Mouse (Mus musculus) hindbrain, embryonic 15.5 days (tissue): ENCODE results near the gene Nckipsd. TPM values are rescaled to one million over a fixed set of nuclear protein-coding genes. Genes with fewer than 3 reads are reported as not detected.

Source experiments
- ATAC-seq: fragments of 200-750 bp; cut with Nextera tagmentation; 2 replicates; pipeline ENCODE4 v1.8.0; 2017; ENCODE audit warnings: low read depth, moderate number of reproducible peaks, moderate TSS enrichment; ENCODE audit not compliant: low FRiP score
- H3K27ac ChIP-seq: fragments of 300-500 bp; sonication (generic); replicated peaks from 2 replicates; pipeline ENCODE4 v1.5.1; 2015; ENCODE audit warnings: mild to moderate bottlenecking, inconsistent platforms
- H3K27me3 ChIP-seq: fragments of 300-500 bp; sonication (generic); 2 replicates; pipeline ENCODE4 v1.6.1; 2015; ENCODE audit warnings: control low read depth, inconsistent platforms
- H3K36me3 ChIP-seq: fragments of 300-500 bp; sonication (generic); 2 replicates; pipeline ENCODE4 v1.6.1; 2015; ENCODE audit warnings: control low read depth, inconsistent platforms
- H3K4me1 ChIP-seq: fragments of 300-500 bp; sonication (generic); replicated peaks from 2 replicates; pipeline ENCODE4 v1.6.1; 2015; ENCODE audit warnings: control low read depth, inconsistent platforms
- H3K4me2 ChIP-seq: fragments of 300-500 bp; sonication (generic); 2 replicates; pipeline ENCODE4 v1.6.1; 2015; ENCODE audit warnings: moderate library complexity, mild to moderate bottlenecking, inconsistent platforms
- H3K4me3 ChIP-seq: fragments of 300-500 bp; sonication (generic); 2 replicates; pipeline ENCODE4 v1.5.1; 2015; ENCODE audit warnings: mild to moderate bottlenecking, inconsistent platforms
- H3K9ac ChIP-seq: fragments of 300-500 bp; sonication (generic); 2 replicates; pipeline ENCODE4 v1.6.1; 2015; ENCODE audit warnings: inconsistent platforms
- H3K9me3 ChIP-seq: fragments of 300-500 bp; sonication (generic); 2 replicates; pipeline ENCODE4 v1.6.1; 2016; ENCODE audit warnings: control low read depth, inconsistent platforms
- WGBS: fragments of 180-500 bp; shearing (Covaris S2); methylation state at CpG from one replicate; pipeline ENCODE4 v1.1.7; 2015; 5-methylcytosine and 5-hydroxymethylcytosine counted together
- polyA plus RNA-seq: library from polyadenylated mRNA; unstranded; fragments of >200 nt; fragmentation: Nextera tagmentation; extraction: Ambion mirVana; gene quantifications from 2 replicates; pipeline ENCODE4 v1.2.1, GENCODE M21; 2015

Nckipsd gene
- 30.3 and 30.7 TPM in 2 replicates for polyA plus RNA-seq

DNA sequence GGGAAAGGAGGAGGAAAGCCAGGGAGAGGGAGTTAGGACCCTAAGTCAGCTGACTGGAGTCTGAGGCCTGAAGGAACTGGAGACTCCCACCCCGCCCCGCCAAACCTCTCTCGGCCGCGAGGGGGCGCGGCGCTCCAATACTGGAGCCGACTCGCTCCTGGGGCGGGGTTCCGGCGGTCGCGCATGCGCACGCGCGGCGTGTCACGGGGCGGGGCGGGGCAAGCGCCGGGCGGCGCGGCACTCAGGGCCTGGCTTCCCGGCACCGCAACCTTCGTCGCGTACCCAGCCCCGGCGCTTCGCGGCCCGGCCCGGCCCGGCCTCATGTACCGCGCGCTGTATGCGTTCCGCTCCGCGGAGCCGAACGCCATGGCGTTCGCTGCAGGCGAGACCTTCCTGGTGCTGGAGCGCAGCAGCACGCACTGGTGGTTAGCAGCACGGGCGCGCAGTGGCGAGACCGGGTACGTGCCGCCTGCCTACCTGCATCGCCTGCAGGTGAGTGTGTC is at the start of gene Nckipsd:
Gene Nckipsd, plus strand, starts transcription at position 206 of the 503 bp plus-strand sequence.
- Histone ChIP-seq H3K27ac (peak within 1 kb of the TSS; percentile 85), H3K4me1 (peaks cover 22% of the 10 kb centered on the region), H3K36me3 (peaks cover 67% of the 10 kb centered on the region), H3K4me3 (peak within 1 kb of the TSS; percentile 87), H3K27me3 (no peaks in the 10 kb centered on the region), H3K9me3 (no peaks in the 10 kb centered on the region), H3K9ac (peak within 1 kb of the TSS; percentile 98), H3K4me2 (peak within 1 kb of the TSS; percentile 65)
- ATAC-seq = peak; percentile 90
- under 1% methylated on average over 43 of the region's 62 CpGs for WGBS

DNA sequence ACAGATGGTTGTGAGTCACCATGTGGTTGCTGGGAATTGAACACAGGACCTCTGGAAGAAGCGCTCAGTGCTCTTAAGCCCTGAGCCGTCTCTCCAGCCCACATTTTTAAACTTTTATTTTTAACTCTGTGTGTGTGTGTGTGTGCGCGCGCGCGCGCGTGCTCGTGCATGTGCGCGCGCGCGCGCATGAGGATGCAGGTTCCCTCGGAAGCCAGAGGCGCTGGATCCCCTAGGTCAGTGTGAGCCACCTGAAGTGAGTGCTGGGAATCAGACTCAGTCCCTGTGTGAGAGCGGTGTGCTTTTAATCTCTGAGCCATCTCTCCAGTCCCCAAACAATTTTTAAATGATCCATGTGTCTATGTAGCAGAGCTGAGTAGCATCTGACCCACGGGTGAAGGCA is 49.0 kb upstream of the Nckipsd start:
- ATAC-seq = no peak
- H3K9ac ChIP-seq = no peak overlapping the region
- H3K27ac ChIP-seq = no peak overlapping the region
- H3K4me3 ChIP-seq = no peak overlapping the region
- H3K9me3 ChIP-seq = no peaks in the 10 kb centered on the region
- 97% methylated on average over 20 of the region's 20 CpGs for WGBS
- H3K36me3 ChIP-seq = no peaks in the 10 kb centered on the region
- H3K27me3 ChIP-seq = no peaks in the 10 kb centered on the region
- no peak overlapping the region for H3K4me2 ChIP-seq
- H3K4me1 ChIP-seq = no peaks in the 10 kb centered on the region

GRCm38 (mm10) chr9:108759805-108760204 is 48.4 kb upstream of the Nckipsd start:
- Histone ChIP-seq H3K27ac (no peak overlapping the region), H3K4me1 (no peaks in the 10 kb centered on the region), H3K9me3 (no peaks in the 10 kb centered on the region), H3K36me3 (no peaks in the 10 kb centered on the region), H3K27me3 (no peaks in the 10 kb centered on the region), H3K9ac (no peak overlapping the region), H3K4me3 (no peak overlapping the region), H3K4me2 (no peak overlapping the region)
- no peak for ATAC-seq
- 67% methylated on average over 2 of the region's 2 CpGs for WGBS

DNA sequence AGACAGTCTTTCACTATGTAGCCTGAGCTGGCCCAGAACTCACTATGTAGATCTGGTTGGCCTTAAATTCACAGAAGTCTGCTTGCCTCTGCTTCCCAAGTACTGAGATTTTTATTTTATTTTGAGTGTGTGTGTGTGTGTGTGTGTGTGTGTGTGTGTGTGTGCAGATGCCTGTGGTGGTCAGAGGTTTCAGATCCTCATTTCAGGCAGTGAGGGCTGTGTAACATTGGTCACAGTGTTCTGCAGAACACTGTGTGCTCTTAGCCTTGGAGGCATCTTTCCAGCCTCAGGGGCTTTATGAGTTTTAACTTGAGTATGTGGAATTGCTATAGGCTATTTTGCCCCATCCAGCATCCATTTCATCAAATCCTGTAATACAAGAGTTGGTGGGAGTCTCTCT is 46.6 kb upstream of the Nckipsd start:
- no peaks in the 10 kb centered on the region for H3K9me3 ChIP-seq
- H3K4me1 ChIP-seq = no peaks in the 10 kb centered on the region
- ATAC-seq = no peak
- no peak overlapping the region for H3K4me3 ChIP-seq
- H3K27me3 ChIP-seq = no peaks in the 10 kb centered on the region
- no peak overlapping the region for H3K4me2 ChIP-seq
- H3K9ac ChIP-seq = no peak overlapping the region
- H3K27ac ChIP-seq = no peak overlapping the region
- no peaks in the 10 kb centered on the region for H3K36me3 ChIP-seq

- Histone ChIP-seq H3K4me2 (no peak overlapping the region), H3K36me3 (no peaks in the 10 kb centered on the region), H3K27me3 (no peaks in the 10 kb centered on the region), H3K27ac (no peak overlapping the region), H3K9ac (no peak overlapping the region), H3K4me1 (no peaks in the 10 kb centered on the region), H3K4me3 (no peak overlapping the region), H3K9me3 (no peaks in the 10 kb centered on the region)
- no peak for ATAC-seq
- 78% methylated on average over 10 of the region's 10 CpGs for WGBS
These were observed 43.2 kb upstream of the Nckipsd start for GRCm38 (mm10) chr9:108764971-108765370.

GRCm38 (mm10) chr9:108776614-108777013 is 31.6 kb upstream of the Nckipsd start:
- no peaks in the 10 kb centered on the region for H3K4me1 ChIP-seq
- H3K27ac ChIP-seq = no peak overlapping the region
- no peak overlapping the region for H3K4me3 ChIP-seq
- H3K27me3 ChIP-seq = no peaks in the 10 kb centered on the region
- no peak for ATAC-seq
- no peaks in the 10 kb centered on the region for H3K36me3 ChIP-seq
- H3K9me3 ChIP-seq = no peaks in the 10 kb centered on the region
- WGBS = 88% methylated on average over 4 of the region's 4 CpGs
- no peak overlapping the region for H3K4me2 ChIP-seq
- no peak overlapping the region for H3K9ac ChIP-seq

DNA sequence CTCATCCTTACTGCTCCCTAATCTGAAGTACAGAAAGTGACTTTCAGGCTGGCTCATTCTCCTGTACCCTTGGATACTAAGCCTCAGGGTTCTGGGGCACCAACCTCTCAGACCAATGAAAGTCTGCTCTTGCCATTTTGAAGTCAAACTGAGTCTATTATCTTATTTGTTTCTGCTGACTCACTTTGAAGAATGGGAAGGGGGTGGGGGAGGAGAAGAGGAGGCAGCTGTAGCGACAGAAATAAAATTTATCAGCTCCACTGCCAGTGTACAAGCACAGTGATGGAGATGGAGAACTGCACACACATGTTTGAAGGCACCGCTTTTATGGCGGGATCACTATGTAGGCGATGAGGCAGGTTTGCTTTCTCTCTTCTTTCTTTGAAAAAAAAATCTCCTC is 30.9 kb upstream of the Nckipsd start:
- ATAC-seq = no peak
- 78% methylated on average over 4 of the region's 4 CpGs for WGBS
- peaks cover under 1% of the 10 kb centered on the region; the same call in 1 of the 2 replicates for H3K4me1 ChIP-seq
- no peak overlapping the region for H3K27ac ChIP-seq
- H3K36me3 ChIP-seq = no peaks in the 10 kb centered on the region
- no peak overlapping the region for H3K4me2 ChIP-seq
- no peaks in the 10 kb centered on the region for H3K9me3 ChIP-seq
- no peaks in the 10 kb centered on the region for H3K27me3 ChIP-seq
- no peak overlapping the region for H3K9ac ChIP-seq
- no peak overlapping the region for H3K4me3 ChIP-seq

GRCm38 (mm10) chr9:108780959-108781358 is 27.2 kb upstream of the Nckipsd start:
- H3K9me3 ChIP-seq = no peaks in the 10 kb centered on the region
- H3K36me3 ChIP-seq = no peaks in the 10 kb centered on the region
- peaks cover 24% of the 10 kb centered on the region for H3K4me1 ChIP-seq
- H3K27ac ChIP-seq = no peak overlapping the region
- no peak overlapping the region for H3K4me2 ChIP-seq
- ATAC-seq = no peak
- WGBS = 62% methylated on average over 5 of the region's 5 CpGs
- no peaks in the 10 kb centered on the region for H3K27me3 ChIP-seq
- H3K9ac ChIP-seq = no peak overlapping the region
- H3K4me3 ChIP-seq = no peak overlapping the region

GRCm38 (mm10) chr9:108781891-108782290 is 26.3 kb upstream of the Nckipsd start:
- no peak overlapping the region for H3K27ac ChIP-seq
- H3K4me3 ChIP-seq = no peak overlapping the region
- H3K9me3 ChIP-seq = no peaks in the 10 kb centered on the region
- H3K9ac ChIP-seq = no peak overlapping the region
- ATAC-seq = no peak
- peaks cover 33% of the 10 kb centered on the region for H3K4me1 ChIP-seq
- no peaks in the 10 kb centered on the region for H3K36me3 ChIP-seq
- no peak overlapping the region for H3K4me2 ChIP-seq
- 63% methylated on average over 4 of the region's 4 CpGs for WGBS
- H3K27me3 ChIP-seq = no peaks in the 10 kb centered on the region

GRCm38 (mm10) chr9:108782836-108783547 is 25.2 kb upstream of the Nckipsd start:
- Histone ChIP-seq H3K9me3 (no peaks in the 10 kb centered on the region), H3K27me3 (no peaks in the 10 kb centered on the region), H3K4me2 (peak overlapping the region; percentile 79), H3K27ac (peak overlapping the region; percentile 95), H3K4me1 (peaks cover 44% of the 10 kb centered on the region), H3K36me3 (no peaks in the 10 kb centered on the region), H3K9ac (peak overlapping the region; percentile 46), H3K4me3 (peak overlapping the region; percentile 69)
- peak; percentile 15 for ATAC-seq
- 5% methylated on average over 9 of the region's 9 CpGs for WGBS

DNA sequence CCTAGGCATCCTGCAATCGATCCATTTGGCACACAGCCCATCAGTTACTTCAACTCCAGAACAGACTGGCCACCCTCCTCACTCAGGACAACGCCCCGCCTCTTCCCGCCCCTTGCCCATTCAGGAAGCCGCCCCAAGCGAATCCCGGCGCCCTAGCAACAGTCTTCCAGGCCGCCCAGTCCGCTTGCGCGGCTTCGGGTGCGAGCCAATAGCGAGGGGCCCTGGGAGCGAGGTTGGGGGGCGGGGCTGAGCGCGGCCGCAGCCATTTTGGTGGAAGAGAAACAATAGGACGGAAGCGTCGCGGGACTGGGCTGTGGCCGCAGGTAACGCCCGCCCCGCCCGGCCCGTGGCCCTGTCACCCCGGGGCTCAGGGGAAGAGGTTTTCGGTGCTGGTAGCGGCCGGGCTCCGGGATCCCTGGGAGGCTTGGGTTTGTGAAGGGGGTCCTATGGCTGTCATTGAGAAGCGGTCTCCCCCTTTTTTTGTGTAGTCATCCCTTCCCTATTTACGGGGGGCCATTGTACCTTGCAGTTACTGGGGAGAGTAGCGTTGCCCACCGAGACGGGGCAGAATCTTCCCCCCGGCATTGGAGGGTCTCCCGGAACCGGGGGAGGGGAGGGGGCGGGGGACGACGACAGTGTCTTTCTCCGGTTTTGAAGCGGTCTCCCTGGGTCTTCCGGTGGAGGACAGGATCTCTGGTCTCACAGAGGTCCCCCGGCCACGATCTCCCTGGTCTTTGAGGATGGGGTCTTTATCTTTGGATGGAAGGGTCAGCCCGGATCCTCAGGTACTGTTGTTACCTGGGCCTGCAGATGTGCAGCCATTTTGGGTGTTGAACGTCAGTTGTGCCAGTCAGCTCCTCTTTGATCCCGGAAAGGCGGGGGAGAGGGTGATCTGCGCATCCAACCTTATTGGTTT is 24.4 kb upstream of the Nckipsd start, which contains the start of gene Ip6k2:
Gene Ip6k2, plus strand, starts transcription at position 249 of the 916 bp plus-strand sequence.
- under 1% methylated on average over 55 of the region's 56 CpGs for WGBS
- H3K4me1 ChIP-seq = peaks cover 52% of the 10 kb centered on the region
- H3K4me2 ChIP-seq = peak within 1 kb of the TSS; percentile 79
- peak within 1 kb of the TSS; percentile 89 for H3K9ac ChIP-seq
- H3K36me3 ChIP-seq = no peaks in the 10 kb centered on the region
- peak within 1 kb of the TSS; percentile 69 for H3K4me3 ChIP-seq
- peak within 1 kb of the TSS; percentile 95 for H3K27ac ChIP-seq
- H3K9me3 ChIP-seq = no peaks in the 10 kb centered on the region
- no peaks in the 10 kb centered on the region for H3K27me3 ChIP-seq
- ATAC-seq = peak; percentile 98

DNA sequence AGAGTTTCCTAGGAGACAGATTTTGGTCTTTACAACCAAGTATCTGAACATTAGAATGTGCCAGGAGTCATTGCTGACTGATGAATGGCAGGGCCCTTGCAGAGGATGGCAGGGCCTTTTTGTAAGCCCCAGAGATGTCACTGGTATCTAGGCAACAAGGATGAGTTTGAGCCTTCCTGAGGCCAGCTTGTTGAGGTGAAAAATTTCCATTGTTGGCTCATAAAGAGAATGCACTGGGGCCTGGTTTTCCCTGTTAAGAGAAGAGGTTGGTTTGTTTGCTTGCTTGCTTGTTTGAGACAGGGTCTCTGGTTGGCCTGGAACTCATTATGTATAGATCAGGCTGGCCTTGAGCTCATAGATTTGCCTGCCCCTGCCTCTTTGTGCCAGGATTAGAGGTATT is 22.8 kb upstream of the Nckipsd start:
- Histone ChIP-seq H3K27ac (peak overlapping the region; percentile 95), H3K9ac (peak overlapping the region; percentile 89), H3K4me3 (peak overlapping the region; percentile 69), H3K4me1 (peaks cover 68% of the 10 kb centered on the region), H3K4me2 (peak overlapping the region; percentile 79), H3K9me3 (no peaks in the 10 kb centered on the region), H3K27me3 (no peaks in the 10 kb centered on the region), H3K36me3 (no peaks in the 10 kb centered on the region)
- no peak for ATAC-seq
